In the genomic region with DNA sequence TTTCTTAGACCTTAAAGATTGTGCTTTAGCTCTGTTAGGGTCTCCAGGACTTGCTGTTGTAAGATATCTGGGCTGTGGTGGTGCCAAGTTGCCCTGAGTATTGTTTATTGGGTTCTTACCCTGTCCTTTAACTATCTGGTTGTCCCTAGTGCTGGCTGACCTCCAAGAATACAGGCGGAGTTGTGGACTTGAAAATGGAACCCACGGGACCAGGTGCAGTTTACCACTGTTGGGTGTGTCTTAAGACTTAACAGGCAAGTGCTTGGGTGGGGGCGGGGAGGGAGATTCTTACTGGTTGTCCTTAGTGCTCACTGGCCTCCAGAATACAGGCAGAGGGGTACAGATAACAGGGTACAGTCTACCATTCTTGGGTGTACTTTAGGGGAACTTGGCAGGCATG, we compare ENCODE assay signal across 27 mouse cellular contexts. TPM values are rescaled to one million over a fixed set of nuclear protein-coding genes. Genes with fewer than 3 reads are reported as not detected.
"Had no signal": no experiment of that assay in that cellular context is flagged by ENCODE, and none has a peak within 500 bp of the region (broad histone marks: within the 10 kb centered on the region; RNA-seq: fewer than 3 reads in every experiment).

No protein-coding gene starts in this region.

- H3K4me1 ChIP-seq: lung, embryonic 15.5 days; megakaryocyte, embryonic 14.5 days; midbrain, embryonic 12.5 days; neural tube, embryonic 13.5 days; neural tube, embryonic 15.5 days; stomach, embryonic 15.5 days had no signal

- H3K4me3 ChIP-seq: lung, embryonic 15.5 days; megakaryocyte, embryonic 14.5 days; midbrain, embryonic 12.5 days; myocyte; neural tube, embryonic 13.5 days; neural tube, embryonic 15.5 days; stomach, embryonic 15.5 days had no signal

- H3K27ac ChIP-seq: lung, embryonic 15.5 days; macrophage; midbrain, embryonic 12.5 days; neural tube, embryonic 13.5 days; neural tube, embryonic 15.5 days; stomach, embryonic 15.5 days; stomach, postnatal 0 days had no signal

- H3K27me3 ChIP-seq: lung, embryonic 15.5 days; megakaryocyte, embryonic 14.5 days; midbrain, embryonic 12.5 days; neural tube, embryonic 13.5 days; neural tube, embryonic 15.5 days; stomach, embryonic 15.5 days had no signal

- H3K36me3 ChIP-seq: lung, embryonic 15.5 days; midbrain, embryonic 12.5 days; neural tube, embryonic 13.5 days; neural tube, embryonic 15.5 days; stomach, embryonic 15.5 days had no signal

- ATAC-seq: lung, postnatal 0 days; midbrain, embryonic 16.5 days had no signal

- DNase-seq: lung, adult 2 months; lung, postnatal 14 days; lung, postnatal 36 days; midbrain, embryonic 14.5 days; retina, postnatal 1 day; right cerebral cortex, adult 18-20 months; right cerebral cortex, postnatal 25 days; right cerebral cortex, postnatal 4 days; thymus, adult 2 months; thymus, postnatal 25 days; thymus, postnatal 4 days had no signal

- H3K9ac ChIP-seq: lung, embryonic 15.5 days; midbrain, embryonic 12.5 days; neural tube, embryonic 13.5 days; neural tube, embryonic 15.5 days; stomach, embryonic 15.5 days had no signal

- H3K4me2 ChIP-seq: lung, embryonic 15.5 days; midbrain, embryonic 12.5 days; neural tube, embryonic 13.5 days; neural tube, embryonic 15.5 days; stomach, embryonic 15.5 days had no signal

- H3K9me3 ChIP-seq: lung, embryonic 15.5 days; neural tube, embryonic 13.5 days; neural tube, embryonic 15.5 days; stomach, embryonic 15.5 days had no signal

RNA-seq across cellular contexts. Expression of a gene that starts 17.2 kb away (rescaled TPM):
- total RNA-seq: megakaryocyte progenitor cell, adult 5-6 weeks had no signal
- polyA plus RNA-seq: lung, adult 2 months; lung, embryonic 15.5 days; lung, postnatal 0 days; macrophage; midbrain, embryonic 12.5 days; midbrain, embryonic 14.5 days; midbrain, embryonic 16.5 days; myocyte; neural tube, embryonic 11.5 days; neural tube, embryonic 13.5 days; neural tube, embryonic 15.5 days; spleen, adult 2 months; stomach, embryonic 15.5 days; testis, adult 2 months; thymus, adult 2 months; urinary bladder, adult 2 months had no signal
